Mouse (Mus musculus): ENCODE data around the gene Clcn1.

Clcn1 gene

DNA sequence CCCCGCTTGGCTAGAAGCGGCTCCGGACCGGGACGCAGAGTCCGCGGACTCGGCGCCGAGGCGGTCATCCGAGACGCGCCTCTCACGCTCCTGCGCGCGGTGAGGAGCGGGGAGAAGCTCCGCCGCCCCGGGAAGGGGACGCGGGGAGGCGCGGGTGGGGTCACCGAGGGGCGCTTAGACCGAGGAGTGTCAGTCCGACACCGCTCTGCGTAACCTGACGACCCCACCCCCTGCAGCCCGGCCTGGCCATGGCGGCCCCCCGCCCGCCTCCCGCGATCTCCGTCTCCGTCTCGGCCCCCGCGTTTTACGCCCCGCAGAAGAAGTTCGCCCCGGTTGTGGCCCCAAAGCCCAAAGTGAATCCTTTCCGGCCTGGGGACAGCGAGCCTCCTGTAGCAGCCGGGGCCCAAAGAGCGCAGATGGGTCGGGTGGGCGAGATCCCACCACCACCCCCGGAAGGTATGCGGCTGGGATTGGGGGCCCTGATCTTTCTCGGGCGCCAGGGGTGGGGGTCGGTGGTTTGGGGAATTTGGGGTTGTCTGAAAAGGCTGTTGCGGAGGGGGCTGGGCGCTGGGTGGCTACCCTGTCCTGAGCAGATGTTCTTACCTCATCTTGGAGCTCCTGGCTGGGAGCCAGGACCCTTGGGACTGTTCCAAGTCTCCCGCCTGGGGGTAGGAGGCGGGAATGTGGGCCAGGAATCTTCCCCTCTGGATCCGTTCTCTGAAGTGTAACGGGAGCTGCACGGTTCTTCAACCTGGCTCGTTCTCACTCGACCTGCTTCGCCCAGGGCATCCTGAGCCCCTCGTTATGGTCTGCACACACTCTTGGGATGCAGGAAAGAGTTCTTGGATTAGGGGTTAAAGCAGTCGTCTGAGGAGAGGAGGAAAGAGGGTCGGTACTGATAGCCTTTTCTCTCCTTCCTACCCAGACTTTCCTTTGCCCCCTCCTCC is 63.8 kb downstream of the Clcn1 start:
- in situ Hi-C loops (cut with MboI, MseI): no loop called here

DNA sequence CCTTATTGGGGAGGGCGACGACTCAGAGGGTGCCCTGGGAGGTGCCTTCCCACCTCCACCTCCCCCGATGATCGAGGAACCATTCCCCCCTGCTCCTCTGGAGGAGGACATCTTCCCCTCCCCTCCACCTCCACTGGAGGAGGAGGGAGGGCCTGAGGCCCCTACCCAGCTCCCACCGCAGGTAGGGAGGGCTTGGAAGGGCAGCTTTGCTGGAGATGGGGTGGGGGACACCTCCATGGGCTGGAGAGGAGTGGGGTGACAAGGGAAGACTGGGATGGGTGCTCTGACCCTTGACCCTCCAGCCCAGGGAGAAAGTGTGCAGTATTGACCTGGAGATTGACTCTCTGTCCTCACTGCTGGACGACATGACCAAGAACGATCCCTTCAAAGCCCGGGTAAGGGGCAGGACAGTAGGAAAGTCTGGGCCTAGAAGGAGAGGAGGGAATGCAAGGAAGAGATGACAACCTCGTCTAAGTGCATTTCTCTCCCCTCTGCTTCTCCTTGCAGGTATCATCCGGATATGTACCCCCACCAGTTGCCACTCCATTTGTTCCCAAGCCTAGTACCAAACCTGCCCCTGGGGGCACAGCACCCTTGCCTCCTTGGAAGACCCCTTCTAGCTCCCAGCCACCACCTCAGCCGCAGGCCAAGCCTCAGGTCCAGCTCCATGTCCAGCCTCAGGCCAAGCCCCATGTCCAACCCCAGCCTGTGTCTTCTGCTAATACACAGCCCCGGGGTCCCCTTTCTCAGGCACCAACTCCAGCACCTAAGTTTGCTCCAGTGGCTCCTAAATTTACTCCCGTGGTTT is 64.7 kb downstream of the Clcn1 start:
- in situ Hi-C loops (cut with MboI, MseI): no loop called here

DNA sequence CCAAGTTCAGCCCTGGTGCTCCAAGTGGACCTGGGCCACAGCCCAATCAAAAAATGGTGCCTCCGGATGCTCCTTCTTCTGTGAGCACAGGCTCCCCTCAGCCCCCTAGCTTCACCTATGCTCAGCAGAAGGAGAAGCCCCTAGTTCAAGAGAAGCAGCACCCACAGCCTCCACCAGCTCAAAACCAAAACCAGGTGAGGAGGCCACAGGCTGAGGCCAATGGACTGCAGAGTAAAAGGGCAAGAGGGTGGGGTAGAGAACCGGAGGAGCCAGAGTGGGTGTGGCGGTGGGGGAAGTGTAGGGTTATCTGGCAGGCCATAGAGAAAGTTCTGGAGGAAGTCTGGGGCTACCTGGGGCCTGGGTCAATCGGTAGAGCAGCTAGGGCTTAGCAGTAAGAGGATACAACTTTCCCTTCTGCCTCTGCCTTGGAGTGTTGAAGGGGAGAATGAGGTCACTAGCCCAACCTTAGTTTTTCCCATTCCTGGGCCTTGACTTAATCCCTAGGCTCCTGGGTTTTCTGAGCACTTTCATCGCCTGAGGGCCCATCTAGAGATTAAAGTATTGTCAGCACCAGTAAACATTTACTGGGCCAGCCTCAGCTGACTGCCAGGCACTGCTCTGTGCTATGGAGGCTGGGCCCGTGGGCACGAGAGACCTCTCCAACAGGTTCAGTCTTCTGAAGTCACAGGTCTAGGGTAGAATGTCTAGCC is 65.4 kb downstream of the Clcn1 start:
- in situ Hi-C loops (cut with MboI, MseI): no loop called here

DNA sequence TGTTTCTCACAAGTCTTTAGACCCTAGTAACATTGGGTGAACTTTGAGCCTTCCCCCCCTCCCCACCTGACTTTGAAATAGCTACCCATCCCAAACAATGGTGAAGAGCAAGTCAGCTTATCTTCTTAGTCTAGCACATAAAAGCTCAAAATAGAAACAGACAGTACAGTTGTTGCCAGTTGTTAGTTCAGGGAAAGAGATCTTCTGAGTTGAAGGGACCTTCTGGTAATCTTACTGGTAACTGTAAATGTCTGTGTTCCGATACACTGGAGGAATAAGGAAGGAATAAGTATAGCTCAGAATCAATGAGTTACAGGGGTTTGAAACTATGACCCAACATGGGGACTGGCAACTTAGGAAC is 66.0 kb downstream of the Clcn1 start:
- in situ Hi-C loops (cut with MboI, MseI): no loop called here

DNA sequence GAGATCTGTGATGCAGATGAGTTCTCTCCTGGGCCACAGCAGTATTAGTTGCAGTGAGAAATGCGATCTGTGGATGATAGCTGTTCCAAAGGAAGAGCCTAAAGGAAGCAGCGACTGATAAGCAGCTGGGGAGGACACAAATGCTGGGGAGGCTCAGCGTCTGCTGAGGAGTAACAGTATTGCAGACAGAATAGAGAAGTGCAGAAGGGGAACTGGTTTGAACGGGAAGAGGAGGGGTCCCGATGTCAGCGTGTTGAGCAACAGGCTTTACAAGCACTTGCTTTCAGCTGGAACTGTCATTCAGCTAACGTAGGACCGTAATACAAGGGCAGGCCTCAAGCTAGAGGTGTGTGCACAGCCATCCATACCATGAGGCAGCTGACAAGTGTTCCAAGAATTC is 66.7 kb downstream of the Clcn1 start:
- in situ Hi-C loops (cut with MboI, MseI): no loop called here

DNA sequence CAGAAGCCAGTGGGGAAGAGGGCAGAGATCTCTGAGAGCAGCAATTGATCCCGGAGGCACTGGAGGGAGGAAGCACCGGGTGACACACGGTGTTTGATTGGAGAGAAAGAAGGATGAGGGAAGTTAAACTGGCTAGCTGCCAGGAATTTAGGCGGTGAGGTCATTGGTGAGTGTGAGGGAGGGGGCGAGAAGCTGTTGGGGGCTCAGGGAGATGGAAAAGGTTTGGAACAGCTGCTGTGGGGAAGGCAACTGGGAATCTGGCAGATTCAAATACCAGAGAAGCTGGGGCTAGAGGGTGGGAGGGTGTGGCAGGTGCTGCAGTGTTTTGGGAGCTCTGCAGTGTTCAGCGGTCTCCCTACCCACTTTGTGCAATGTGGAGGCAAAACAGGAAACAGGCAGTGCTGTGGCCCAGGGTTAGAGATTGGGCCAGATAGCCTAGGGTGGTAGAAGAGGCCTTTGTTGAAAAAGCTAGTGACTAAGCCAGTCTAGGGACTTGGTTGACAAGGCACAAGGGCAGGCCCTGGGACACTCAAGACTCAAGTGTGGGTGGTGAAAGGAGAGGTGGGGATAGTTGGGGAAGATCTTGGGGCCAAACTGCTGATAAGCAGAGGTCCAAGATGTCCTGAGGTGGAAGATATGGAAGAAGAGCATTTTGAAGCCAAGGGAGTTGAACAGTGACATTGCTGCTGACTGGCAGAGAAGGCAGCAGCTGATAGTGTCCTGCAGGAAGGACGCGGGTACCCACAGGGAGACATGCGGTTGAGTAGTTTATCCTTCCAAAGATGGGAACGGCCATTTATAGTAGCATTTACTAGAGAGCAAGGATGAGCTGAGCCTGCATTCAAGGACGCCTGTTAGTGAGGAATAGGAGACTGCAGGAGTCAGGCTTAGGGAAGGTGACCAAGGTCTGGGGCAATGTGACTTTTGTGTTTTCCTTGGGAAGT is 67.9 kb downstream of the Clcn1 start:
- in situ Hi-C loops (cut with MboI, MseI): loop anchor here (5.0 kb wide), 1 partner anchor 87 kb away; no protein-coding TSS in a partner anchor

DNA sequence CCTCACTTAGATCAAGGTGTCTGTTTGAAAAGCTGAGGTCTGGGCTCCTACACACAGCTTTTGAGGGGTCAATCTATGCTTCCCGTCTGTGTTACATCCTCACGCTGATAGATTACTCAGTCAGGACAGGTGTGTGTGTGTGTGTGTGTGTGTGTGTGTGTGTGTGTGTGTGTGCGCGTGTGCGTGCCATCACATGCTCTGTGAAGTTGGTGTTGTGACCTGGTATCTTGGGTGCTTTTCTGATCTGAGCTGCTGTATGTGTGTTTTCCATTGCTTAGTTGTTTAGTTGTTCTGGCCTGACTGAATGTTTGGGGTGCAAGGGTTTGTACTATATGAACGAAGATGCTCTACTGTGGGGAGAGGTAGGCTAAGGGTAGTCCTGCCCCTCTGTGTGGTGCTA is 68.9 kb downstream of the Clcn1 start:
- in situ Hi-C loops (cut with MboI, MseI): loop anchor here (5.0 kb wide), 1 partner anchor 88 kb away; no protein-coding TSS in a partner anchor

DNA sequence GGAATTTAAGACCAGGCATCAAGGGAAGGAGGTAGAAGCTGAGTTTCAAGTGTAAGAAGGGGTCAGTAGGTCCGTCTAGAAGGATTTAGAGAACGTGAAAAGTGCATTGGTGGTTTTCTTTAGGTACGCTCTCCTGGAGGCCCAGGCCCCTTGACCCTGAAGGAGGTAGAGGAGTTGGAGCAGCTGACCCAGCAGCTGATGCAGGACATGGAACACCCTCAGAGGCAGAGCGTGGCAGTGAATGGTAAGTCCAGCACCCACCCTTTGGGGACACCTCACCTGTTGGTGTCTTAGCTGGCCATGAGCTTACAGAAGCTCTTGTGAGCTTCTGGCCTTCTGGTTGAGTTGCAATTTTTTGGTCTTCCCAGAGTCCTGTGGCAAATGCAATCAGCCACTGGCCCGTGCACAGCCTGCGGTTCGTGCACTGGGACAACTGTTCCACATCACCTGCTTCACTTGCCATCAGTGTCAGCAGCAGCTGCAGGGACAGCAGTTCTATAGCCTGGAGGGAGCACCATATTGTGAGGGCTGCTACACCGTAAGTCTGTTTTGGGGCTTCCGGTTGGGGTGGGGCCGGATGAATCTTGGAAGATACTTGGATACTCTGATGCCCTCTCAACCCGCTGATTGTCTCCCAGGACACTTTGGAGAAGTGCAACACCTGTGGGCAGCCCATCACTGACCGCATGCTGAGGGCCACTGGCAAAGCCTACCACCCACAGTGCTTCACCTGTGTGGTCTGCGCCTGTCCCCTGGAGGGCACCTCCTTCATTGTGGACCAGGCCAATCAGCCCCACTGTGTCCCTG is 69.5 kb downstream of the Clcn1 start:
- in situ Hi-C loops (cut with MboI, MseI): loop anchor here (5.0 kb wide), 1 partner anchor 89 kb away; no protein-coding TSS in a partner anchor

DNA sequence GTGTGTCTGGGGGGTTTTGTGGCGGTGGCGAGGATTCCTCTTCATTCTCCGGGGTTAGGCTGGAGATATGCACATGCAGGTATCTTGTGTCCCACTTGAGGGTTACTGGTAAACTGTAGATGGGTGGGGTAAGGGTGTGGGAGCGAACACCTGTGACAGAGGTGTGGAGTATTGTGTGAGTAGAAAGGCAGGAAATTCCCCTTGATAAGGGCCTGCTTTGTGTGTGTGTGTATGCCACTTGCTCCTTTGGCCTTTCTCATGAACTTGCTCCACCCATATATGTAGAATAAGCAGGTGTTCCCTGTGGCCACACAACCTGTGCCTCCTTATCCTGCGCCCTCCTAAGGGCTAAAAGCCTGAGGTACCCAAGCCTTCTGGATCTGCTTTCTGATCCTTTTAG is 70.4 kb downstream of the Clcn1 start:
- in situ Hi-C loops (cut with MboI, MseI): loop anchor here (5.0 kb wide), 1 partner anchor 90 kb away; no protein-coding TSS in a partner anchor

DNA sequence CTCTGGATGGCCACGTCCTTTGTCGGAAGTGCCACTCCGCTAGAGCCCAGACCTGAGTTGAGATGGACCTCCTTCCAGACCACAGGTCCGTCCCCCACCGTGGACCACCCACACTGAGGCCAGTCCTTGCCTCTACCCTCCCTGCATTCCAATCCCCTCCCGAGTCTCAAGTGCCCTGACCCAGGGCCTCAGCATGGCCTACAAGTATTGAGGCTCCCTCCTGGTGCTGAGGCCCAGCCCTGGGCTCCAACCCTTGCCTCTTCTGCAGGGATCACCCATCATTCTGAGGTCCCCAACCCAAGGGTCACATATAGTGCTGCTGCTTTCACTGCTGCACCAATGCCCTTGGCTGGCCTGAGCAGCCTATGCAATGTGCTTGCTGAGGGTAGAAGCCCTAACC is 71.4 kb downstream of the Clcn1 start:
- in situ Hi-C loops (cut with MboI, MseI): loop anchor here (5.0 kb wide), 1 partner anchor 91 kb away; no protein-coding TSS in a partner anchor

DNA sequence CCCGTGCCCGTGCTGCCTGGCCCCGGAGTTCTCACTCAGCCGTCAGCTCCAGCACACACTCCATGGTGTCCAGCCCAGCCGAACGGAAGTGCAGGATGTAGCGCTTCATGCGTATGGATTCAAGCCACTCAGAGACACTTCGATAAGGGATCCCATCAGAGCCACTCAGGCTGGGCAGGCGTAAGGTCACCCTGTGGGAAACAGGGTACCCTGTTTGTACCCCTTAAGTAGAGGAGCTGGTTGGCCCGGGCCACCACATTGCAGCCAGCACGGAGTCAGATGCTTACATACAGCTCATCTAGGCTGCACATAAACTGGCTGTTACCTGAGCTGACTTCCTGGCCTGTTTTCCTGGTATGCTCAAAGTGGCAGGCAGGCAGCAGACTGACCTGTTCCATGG is 72.4 kb downstream of the Clcn1 start:
- in situ Hi-C loops (cut with MboI, MseI): loop anchor here (5.0 kb wide), 1 partner anchor 92 kb away; no protein-coding TSS in a partner anchor

DNA sequence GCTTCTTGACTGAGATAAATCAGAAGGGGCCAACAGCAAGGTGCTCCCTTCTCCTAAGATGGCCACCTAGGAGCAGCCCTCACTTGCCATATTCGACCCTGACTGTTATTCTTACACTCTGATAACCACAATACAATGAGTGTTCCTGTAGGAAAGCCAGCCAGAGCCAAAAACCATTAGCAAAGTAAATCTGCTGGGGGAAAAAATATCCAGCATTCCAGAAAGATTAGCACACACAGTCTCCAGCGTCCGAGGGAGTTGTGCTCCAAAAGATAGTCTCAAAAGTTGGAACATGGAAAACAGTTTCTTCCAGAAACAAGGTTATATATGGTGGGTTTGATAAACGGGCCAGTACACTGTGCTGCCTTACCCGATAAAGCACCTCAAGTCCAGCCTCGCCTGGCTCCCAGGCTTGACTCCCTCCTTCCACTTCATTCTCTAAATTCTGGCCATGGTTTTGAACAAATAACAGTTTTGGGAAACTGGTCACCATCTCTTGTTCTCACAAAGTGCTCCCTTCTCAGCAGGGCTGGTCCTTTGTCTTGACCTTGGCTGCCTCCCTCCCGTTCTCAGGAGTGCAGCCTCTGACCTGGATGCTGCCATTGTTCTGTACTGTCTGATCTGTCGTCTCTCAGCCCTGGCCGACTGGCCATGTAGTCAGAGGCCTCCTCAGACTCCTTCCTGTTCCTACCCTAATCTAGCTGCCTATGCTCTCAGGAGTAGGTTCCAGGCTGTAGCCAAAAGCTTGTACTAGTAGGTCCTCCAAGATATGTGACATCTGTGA is 73.1 kb downstream of the Clcn1 start:
- in situ Hi-C loops (cut with MboI, MseI): loop anchor here (5.0 kb wide), 1 partner anchor 92 kb away; no protein-coding TSS in a partner anchor

DNA sequence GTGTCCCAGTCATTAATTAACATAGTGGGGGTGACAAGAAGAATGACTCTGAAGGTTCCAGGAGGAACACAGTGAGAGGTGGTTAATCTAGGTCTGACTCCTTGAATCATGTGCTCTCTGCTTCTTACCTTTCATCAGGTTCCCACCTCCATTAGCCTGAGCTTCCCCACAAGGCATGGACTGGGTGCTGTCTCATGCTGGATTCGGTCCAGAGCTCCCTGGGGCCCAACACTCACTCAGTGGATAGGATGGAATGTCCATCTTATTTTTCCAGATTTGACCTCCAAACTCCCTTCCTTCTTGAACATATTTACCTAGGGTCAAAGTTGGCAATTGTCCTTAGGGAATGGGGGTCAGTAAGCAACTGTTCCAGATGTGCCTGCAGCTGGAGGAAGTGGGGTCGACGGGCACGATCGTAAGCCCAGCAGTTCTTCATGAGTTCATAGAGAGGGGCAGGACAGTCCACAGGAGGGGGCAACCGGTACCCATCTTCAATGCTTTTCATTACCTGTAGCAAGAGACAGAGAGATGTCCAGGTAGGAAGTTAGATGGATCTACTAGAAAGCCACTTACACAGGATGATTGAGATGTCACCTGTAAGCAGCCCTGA is 73.9 kb downstream of the Clcn1 start:
- in situ Hi-C loops (cut with MboI, MseI): no loop called here

DNA sequence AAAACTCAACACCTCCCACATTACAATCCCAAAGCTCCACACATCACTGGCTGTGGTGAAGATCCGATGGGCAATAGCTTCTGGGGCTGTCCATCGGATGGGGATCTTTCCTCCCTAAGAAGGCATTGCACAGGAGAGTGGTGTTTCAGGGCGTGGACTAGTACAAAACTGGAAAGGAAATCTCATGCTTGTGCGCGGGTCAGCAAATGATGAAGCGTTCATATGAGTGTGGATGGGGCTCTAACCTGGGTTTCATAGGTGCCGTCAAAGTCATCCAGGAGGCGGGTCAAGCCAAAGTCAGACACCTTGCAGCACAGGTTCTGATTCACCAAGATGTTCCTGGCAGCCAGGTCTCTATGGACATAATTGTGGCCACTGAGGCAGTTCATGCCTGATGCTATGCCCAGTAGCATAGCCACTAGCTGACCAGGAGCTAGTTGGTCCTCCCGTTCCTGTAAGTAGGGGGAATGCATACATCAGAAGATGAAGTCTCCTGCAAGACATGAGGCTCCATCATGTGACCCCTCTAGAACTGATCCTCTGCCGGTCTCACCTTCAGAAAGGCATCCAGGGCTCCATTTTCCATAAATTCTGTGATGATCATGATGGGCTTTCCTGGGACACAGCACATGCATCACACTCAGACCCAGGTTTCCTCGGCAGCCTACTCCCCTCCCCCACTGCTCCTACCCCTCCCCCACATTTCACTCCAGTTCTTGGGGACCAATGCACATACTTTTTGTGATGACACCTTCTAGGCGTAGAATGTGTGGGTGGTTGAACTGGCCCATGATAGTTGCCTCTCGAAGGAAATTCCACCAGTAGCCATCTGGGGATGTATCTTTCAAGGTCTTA is 74.8 kb downstream of the Clcn1 start:
- in situ Hi-C loops (cut with MboI, MseI): no loop called here

DNA sequence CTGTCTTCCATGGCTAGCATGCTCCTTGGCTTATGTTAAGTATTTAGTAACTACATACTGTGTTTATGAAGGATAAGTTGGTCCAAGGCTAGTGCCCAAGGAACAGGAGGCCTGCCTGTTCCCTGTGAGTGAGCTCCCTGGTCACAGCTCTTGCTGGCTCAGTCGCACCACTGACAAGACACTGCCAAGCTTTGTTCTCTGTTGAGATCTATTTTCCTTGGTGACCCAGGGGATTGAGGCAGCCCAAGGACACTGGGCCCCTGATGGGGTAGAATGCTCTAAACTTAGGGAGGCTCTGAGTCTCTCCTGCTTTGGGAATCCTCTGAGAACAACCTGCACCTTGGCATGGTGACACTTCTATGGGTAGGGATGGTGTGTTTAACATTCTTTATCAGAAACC is 75.6 kb downstream of the Clcn1 start:
- in situ Hi-C loops (cut with MboI, MseI): no loop called here

DNA sequence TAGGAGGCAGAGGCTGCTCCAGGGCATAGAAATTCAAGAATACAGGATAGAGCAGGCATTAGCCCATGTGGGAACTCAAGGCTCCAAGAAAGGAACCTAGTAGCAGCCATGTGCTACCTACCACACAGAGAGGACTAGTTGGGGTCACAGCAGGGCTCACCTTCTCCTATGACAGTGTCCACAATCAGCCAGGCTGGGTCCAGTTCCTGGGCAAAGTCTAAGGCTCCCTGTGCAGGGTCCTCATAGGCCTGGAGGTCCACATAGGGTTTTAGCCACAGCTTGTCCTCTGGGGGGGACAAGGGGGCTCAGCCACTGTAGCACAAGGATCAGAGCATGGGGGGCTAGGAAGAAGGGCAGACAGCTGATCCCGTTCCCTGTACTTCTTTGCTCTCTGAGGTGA is 76.0 kb downstream of the Clcn1 start:
- in situ Hi-C loops (cut with MboI, MseI): no loop called here

DNA sequence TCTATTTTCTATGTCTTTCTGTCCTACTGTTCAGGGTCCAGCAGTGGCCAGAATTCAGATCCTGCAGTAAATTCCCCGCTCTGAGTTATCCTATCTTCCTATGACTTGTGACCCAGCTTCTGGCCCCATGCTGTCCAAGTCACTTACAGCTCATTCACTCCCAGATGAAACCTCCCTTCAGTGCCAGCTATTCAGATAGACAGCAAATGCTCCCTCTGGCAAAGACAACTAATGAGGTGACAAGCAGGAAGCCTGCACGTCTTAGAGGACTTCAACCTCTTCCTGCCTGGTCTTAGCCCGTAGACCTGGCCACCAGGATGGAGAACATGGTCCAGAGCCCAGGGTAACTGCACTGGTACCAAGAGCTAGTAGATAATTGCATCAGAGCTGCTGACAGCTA is 76.5 kb downstream of the Clcn1 start:
- in situ Hi-C loops (cut with MboI, MseI): no loop called here

DNA sequence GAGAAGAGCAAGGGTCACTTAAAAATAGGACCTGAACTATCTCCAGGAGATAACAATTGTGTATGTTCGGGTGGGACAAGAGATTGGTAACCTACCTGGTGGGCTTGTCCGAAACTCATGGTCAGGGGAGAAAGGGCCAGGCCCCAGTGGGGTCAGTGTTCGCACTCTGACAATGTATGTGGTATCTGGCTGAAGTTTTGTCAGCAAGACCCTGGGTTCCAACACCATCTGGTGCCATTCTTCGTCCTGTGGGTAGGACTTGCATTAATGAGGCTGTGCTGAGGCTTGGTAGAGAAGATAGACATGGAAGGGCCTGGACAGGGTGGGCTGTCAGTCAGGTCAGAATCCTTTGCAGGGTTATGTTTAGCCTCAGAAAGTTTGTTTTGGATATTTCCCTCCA is 77.6 kb downstream of the Clcn1 start:
- in situ Hi-C loops (cut with MboI, MseI): no loop called here
